Mouse (Mus musculus) bone marrow macrophage, adult 2 months (primary cell): ENCODE measurements around the gene Pou5f1. TPM values are rescaled to one million over a fixed set of nuclear protein-coding genes. Genes with fewer than 3 reads are reported as not detected.

Experiments
- H3K27ac ChIP-seq: 2 replicates; pipeline ENCODE4 v1.5.1; 2012; ENCODE audit warnings: low read depth, low read length; ENCODE audit not compliant: insufficient read depth
- H3K4me1 ChIP-seq: 2 replicates; pipeline ENCODE4 v1.6.1; 2012; ENCODE audit warnings: low read length; ENCODE audit not compliant: control insufficient read depth, insufficient read depth
- H3K4me3 ChIP-seq: 2 replicates; pipeline ENCODE4 v1.5.1; 2012; ENCODE audit warnings: mild to moderate bottlenecking, low read length, moderate library complexity; ENCODE audit not compliant: insufficient read depth
- CTCF ChIP-seq: IDR thresholded peaks from 2 replicates; pipeline ENCODE4 v1.5.1; 2012; ENCODE audit warnings: low read depth, mild to moderate bottlenecking, low read length, moderate library complexity
- POLR2A ChIP-seq: IDR thresholded peaks from 2 replicates; pipeline ENCODE4 v1.6.1; 2012; ENCODE audit warnings: mild to moderate bottlenecking, low read depth, low read length, borderline replicate concordance
- polyA plus RNA-seq: library from polyadenylated mRNA; stranded (reverse); fragments of >200 nt; gene quantifications from 2 replicates; pipeline ENCODE4 v1.2.4, GENCODE M21; 2012; ENCODE audit not compliant: missing spikeins, insufficient read depth, insufficient read length

Pou5f1 gene
- polyA plus RNA-seq, 1 experiment: not detected

- no peak overlapping the region for H3K27ac ChIP-seq
- no peak overlapping the region for H3K4me3 ChIP-seq
- no peaks in the 10 kb centered on the region for H3K4me1 ChIP-seq
- TF ChIP-seq CTCF (no peak), POLR2A (no peak)
These were observed 43.8 kb downstream of the Pou5f1 start for GRCm38 (mm10) chr17:35549437-35550142.

- TF ChIP-seq POLR2A (no peak), CTCF (no peak)
- no peaks in the 10 kb centered on the region for H3K4me1 ChIP-seq
- no peak overlapping the region for H3K27ac ChIP-seq
- H3K4me3 ChIP-seq: no peak overlapping the region
These were observed 44.3 kb downstream of the Pou5f1 start for GRCm38 (mm10) chr17:35550143-35550494.

- H3K4me1 ChIP-seq: no peaks in the 10 kb centered on the region
- H3K4me3 ChIP-seq: no peak overlapping the region
- no peak for TF ChIP-seq CTCF
- no peak for TF ChIP-seq POLR2A
- no peak overlapping the region for H3K27ac ChIP-seq
These were observed 45.1 kb downstream of the Pou5f1 start for GRCm38 (mm10) chr17:35550871-35551270.

- Histone ChIP-seq H3K4me1 (no peaks in the 10 kb centered on the region), H3K4me3 (no peak within 1 kb of the TSS), H3K27ac (no peak within 1 kb of the TSS)
- TF ChIP-seq POLR2A (no peak), CTCF (no peak)
These were observed 46.1 kb downstream of the Pou5f1 start, which contains the start of gene Cdsn for GRCm38 (mm10) chr17:35551881-35552414. Cdsn (plus strand) TSS chr17:35552128.

GRCm38 (mm10) chr17:35554321-35554720 is 48.5 kb downstream of the Pou5f1 start:
- Histone ChIP-seq H3K4me1 (0 out of 2 replicates have a peak, but pooled peaks cover 3% of the 10 kb centered on the region), H3K4me3 (no peak overlapping the region), H3K27ac (no peak overlapping the region)
- no peak for TF ChIP-seq POLR2A
- TF ChIP-seq CTCF: no peak

GRCm38 (mm10) chr17:35554761-35555397 is 49.1 kb downstream of the Pou5f1 start:
- Histone ChIP-seq H3K27ac (no peak overlapping the region), H3K4me1 (0 out of 2 replicates have a peak, but pooled peaks cover 3% of the 10 kb centered on the region), H3K4me3 (no peak overlapping the region)
- TF ChIP-seq POLR2A (no peak), CTCF (no peak)

- TF ChIP-seq CTCF (no peak), POLR2A (no peak)
- Histone ChIP-seq H3K4me3 (no peak overlapping the region), H3K4me1 (0 out of 2 replicates have a peak, but pooled peaks cover 3% of the 10 kb centered on the region), H3K27ac (no peak overlapping the region)
These were observed 50.5 kb downstream of the Pou5f1 start for GRCm38 (mm10) chr17:35556186-35556765.

- TF ChIP-seq CTCF (peak; percentile 30; the same call in 1 of the 2 replicates), POLR2A (no peak)
- H3K27ac ChIP-seq: no peak overlapping the region
These were observed 51.0 kb downstream of the Pou5f1 start for GRCm38 (mm10) chr17:35556812-35557211.

GRCm38 (mm10) chr17:35557351-35557750 is 51.5 kb downstream of the Pou5f1 start:
- no peak overlapping the region for H3K4me3 ChIP-seq
- H3K27ac ChIP-seq: no peak overlapping the region
- TF ChIP-seq POLR2A (no peak), CTCF (no peak)
- H3K4me1 ChIP-seq: 0 out of 2 replicates have a peak, but pooled peaks cover 3% of the 10 kb centered on the region

More at GRCm38 (mm10) chr17:35556812-35557211, 51.0 kb downstream of the Pou5f1 start:
- Histone ChIP-seq H3K4me3 (no peak overlapping the region), H3K4me1 (0 out of 2 replicates have a peak, but pooled peaks cover 3% of the 10 kb centered on the region)
